Mouse (Mus musculus) neural tube, embryonic 10.5 days (tissue): ENCODE data around the gene Npepps.

Experiments
- DNase-seq: peaks from one replicate; pipeline ENCODE4 v3.0.0-alpha.2; 2017; ENCODE audit warnings: low spot score; ENCODE audit errors: extremely low spot score

Npepps gene

DNA sequence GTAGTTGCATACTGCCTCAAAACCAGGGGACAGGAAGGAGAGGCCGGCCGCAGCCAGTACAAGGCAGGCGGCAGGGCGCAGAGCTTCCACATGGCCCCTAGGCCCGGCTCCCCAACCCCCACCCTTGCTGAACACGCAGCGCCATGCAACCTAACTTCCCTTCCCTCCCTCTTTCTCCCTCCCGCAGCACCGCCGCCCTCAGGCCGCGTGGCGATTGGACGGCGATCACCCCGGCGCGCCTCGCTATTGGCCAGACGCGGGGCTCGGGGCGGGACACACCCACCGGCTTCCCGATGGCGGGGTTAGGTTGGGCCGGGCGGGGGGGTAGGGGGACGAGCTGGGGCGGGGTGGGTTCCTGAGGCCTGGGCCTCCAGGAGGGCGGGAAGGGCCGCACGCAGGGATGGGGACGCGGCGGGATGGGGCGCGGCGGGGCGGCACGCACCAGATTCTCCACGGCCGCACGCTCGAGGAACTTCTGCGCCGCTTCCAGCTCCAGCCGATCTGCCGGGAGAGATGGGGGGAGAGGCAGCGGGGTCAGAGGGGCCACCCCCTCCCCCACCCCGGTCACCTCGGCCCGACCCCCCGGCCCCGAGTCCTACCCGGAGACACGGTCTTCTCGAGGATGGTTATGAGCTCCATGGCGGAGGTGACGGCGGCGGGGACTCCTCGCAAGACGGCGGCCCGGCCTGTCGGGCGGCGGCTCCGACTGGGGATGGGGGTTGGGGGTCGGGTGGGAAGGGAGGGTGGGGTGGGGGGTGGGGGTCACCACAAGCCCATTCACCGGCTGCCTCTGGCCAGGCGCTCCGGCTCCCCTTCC, 93.3 kb downstream of the Npepps start:
- DNase-seq: peak; percentile 98

DNA sequence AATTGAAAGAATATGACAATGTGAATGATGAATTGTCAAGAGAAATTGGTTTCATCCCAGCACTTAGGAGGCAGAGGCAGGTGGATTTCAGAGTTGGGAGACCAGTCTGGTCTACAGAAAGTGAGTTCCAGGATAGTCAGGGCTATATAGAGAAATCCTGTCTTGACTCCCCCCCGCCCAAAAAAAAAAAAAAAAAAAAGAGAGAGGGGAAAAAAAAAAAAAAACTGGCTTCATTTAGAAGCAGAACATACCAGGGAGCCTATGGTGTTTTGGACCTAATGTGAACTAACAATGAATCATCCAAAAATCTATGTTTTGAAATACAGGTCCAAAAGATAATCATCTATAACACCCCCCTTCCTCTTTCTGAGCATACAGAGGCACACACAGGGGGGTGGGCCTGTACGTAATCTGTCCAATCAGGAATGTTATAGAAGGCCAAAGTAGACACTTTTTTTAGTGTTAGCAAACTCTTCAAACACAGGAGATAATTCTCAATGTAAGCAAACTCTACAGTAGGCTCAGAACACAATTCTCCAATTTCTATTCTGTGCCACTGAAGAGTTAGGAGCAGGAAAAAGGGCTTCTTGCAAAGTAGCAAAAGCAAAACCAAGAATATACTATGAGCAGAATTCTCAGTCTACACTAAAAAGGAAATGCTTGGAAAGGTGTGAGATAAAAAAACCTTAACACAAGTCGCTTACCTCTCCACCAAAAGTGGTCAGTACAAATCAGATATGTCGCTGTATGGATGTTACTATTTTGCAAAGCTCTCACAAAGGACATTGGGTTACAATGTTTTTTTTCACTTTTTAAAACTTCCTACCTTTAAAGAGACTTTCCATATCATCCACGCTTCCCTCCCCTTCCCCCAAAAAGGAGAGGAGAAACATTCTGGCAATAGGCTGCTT, 94.5 kb downstream of the Npepps start:
- DNase-seq: no peak

DNA sequence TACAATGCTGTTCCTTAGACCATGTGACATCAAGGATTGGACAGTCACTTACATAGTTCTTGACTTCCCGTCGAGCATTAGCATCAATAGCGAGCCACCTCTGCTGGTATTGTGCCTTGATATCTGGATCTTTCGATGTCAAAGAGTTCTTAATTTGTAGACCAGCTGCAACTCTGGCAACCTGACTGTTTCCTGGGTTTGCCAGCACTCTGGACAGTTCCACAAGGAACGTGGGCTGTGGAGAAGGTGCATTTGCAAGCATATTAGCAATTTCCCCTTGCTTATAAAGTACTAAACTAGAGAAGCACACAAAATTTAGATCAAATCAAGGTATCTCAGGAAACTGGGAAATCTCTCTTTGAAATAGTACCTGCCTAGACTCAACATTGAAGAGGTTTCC, 95.6 kb downstream of the Npepps start:
- DNase-seq: no peak

DNA sequence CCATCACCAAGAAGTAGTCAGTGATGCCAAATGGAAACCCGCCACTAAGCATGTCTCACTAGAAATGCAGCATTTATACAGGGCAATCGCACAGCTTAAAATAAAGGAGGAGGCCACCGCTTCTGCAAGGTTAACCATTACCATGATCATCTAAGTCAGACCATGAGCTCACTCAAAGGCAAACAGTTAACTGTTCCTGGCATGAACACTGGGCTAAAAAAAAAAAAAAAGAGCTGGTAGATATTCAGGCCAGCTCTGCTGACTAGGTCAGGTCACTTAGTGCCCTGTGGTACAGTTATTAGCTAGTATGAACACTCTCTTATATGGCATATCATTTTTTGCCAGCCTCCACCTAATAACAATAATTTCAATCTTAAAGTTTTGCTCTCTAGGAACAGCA, 98.0 kb downstream of the Npepps start:
- no peak for DNase-seq

GRCm38 (mm10) chr11:97181061-97181460, 99.4 kb downstream of the Npepps start:
- DNase-seq: no peak

- no peak for DNase-seq
Observed at GRCm38 (mm10) chr11:97178198-97178597, 102.2 kb downstream of the Npepps start.

DNA sequence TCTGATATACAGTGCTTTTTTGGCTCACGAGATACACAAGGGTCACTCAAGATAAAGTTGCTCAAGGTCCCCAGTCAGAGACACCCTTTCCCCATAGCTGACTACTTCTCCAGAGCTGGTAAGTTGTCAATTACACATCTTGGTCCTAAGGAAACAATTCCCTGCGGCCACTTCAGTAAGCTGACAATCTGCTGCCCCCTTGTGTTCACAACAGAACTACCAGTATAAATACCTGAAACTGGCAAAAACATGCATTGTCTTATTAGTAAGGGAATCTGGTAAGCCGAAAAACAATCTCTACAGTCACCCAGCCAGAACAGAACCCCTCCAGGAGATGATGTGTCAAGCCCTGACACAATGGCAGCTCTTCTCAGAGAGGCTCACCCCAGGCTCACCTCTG, 103.6 kb downstream of the Npepps start:
- no peak for DNase-seq

GRCm38 (mm10) chr11:97175499-97175898, 104.9 kb downstream of the Npepps start:
- DNase-seq: no peak

DNA sequence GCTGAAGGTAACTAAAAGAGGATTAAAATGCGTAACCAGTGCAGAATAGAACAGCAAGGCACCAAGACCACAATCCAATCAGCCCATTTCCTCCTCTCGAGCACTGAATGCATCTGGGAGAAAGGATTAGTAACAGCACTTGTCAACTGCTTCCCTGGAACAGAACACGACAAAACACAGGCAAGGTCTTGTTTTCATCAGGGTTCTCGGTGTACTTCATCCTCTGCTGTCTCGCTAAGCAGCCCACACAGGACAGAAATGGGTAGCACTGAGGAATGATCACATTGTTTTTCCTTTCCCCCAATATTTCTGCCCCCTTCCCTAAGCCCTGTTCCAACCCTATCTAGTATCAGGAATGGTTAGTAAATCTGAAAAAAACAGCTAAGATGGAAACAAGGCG, 120.1 kb downstream of the Npepps start:
- no peak for DNase-seq

GRCm38 (mm10) chr11:97156999-97157398, 123.4 kb downstream of the Npepps start:
- no peak for DNase-seq
